Mouse (Mus musculus) right cerebral cortex, postnatal 36 days (tissue): ENCODE results near the gene Tnks2.

Experiments
- DNase-seq, 2 experiments: peaks; one replicate each; pipeline ENCODE4 v3.0.0; 2022; ENCODE audit warnings: low spot score in 2 of 2, mixed read lengths in 1 of 2

Tnks2 gene

DNA sequence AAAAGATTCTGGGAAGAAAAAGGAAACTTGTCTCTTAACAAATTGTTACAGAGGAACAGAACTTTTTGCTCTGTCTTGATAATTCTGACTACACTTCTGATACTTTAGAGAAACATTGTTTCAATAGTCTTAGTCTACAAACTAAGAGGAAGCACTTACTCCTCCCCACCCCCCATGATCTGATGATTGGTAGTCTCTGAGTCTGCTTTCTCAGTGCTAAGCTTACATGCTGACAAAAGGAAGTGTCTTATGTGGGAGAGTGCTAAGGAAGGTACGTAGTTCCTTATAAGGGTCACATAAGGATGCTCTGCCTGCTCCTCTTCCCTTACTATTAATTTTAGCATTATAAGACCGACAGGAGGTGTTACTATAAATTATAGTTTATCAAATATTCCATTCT lies 98.6 kb downstream of the Tnks2 start:
- no peak for DNase-seq

DNA sequence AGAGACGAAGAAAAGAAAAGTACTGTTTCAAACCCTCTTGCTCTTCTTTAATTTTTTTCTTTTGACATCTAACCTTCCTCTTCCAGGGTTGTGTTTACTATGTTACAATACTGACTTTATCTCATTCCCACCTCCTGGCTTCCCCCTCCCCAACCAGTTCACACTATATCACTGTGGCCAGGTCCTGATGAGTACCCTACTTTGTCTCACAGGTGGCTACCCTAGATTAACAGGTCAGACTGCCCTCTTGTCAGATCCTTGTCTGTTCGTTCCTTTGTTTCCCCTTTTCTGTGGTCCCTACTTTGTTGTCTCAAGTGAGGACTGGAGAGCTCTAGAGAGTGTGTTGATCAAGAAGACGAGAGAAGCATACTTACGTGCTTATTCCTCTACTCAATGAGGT lies 102.3 kb downstream of the Tnks2 start:
- DNase-seq = no peak

DNA sequence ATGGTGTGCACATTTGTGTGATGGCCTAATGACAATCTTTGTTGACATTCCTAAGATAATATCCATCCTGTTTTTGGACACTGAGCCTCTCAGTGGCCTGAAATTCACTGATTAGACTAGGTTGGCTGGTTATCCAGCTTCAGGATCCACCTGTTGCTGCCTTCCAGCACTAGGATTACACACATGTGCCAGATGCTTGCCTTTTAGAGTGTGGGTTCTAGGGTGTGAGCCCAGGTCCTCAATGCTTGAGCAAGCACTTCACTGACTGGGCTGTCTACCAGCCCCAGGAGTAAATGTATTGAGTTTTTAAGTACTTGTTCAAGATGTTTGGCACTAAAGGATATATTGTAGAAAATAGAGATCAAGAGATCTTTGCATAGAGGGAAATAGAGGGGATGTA lies 104.0 kb downstream of the Tnks2 start:
- DNase-seq = no peak

DNA sequence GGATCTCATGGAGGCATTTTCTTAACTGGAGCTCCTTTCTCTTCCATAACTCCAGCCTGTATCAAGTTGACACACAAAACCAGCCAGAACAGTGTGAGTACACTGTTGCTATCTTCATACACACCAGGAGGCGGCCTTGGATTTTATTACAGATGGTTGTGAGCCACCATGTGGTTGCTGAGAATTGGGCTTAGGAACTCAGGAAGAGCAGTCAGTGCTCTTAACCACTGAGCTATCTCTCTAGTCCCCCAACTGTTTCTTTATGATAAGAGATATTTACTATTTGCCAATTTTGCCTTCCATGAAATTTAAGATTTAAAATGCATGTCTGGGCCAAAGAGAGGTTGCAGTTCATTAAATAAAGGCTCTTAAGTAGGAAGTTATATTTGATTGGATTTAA lies 106.0 kb downstream of the Tnks2 start:
- no peak for DNase-seq
